Mouse (Mus musculus) naive thymus-derived CD4-positive, alpha-beta T cell, adult 2 months (primary cell): ENCODE data around the gene Arrdc3.
"Not testable (repeated sequence)": the region's sequence is repeated elsewhere in the genome, so short reads cannot be mapped to it uniquely, and the experiment has no call there.

Source experiments
- DNase-seq: peaks from one replicate; pipeline ENCODE4 v3.0.0-alpha.2; 2011; ENCODE audit warnings: low read depth

Arrdc3 gene

DNA sequence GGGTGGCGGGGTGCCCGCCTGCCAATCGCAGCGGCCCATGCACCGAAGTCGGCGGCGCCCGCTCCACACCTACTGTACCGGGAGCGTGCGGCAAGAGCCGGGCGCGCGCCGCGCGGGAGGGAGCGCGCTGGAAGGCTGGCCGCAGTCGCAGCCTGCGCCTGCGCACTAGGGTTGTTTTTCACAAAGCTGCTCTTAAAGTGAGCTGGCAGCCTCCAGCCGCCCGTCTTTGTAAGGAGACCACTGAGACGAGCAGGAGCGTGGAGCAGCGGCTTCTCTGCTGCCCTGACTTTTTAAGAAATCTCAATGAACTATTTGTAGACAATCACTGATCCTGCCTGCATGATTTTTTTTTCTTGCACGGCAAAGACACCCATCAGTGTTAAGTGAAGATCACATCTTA is at the start of gene Arrdc3:
Gene Arrdc3, plus strand, starts transcription at position 195 of the 400 bp plus-strand sequence.
- peak; percentile 99 for DNase-seq

DNA sequence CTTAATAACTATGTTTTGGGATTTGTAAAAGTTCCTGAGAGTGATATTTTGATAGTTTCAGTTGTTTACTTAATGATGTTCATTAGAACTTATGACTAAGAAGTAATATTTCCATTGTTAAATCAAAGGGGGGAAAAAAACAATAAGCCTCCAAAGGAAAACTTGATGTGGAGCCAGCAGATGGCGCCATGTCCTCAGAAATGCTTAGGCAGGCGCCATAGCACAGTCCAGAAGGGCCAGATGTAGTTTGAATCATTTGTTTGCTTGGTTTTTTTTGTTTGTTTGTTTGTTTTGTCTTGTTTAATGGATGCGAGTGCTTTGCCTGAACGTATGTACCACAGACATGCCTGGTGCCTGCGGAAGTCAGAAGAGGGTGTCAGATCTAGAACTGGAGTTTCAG is 21.0 kb upstream of the Arrdc3 start:
- peak; percentile 76 for DNase-seq

- no peak for DNase-seq
Observed at GRCm38 (mm10) chr13:80864195-80864594, 19.0 kb upstream of the Arrdc3 start.

- no peak for DNase-seq
Observed at GRCm38 (mm10) chr13:80875126-80875525, 8.1 kb upstream of the Arrdc3 start.

GRCm38 (mm10) chr13:80880756-80881155 is 2.4 kb upstream of the Arrdc3 start:
- DNase-seq, result no peak

DNA sequence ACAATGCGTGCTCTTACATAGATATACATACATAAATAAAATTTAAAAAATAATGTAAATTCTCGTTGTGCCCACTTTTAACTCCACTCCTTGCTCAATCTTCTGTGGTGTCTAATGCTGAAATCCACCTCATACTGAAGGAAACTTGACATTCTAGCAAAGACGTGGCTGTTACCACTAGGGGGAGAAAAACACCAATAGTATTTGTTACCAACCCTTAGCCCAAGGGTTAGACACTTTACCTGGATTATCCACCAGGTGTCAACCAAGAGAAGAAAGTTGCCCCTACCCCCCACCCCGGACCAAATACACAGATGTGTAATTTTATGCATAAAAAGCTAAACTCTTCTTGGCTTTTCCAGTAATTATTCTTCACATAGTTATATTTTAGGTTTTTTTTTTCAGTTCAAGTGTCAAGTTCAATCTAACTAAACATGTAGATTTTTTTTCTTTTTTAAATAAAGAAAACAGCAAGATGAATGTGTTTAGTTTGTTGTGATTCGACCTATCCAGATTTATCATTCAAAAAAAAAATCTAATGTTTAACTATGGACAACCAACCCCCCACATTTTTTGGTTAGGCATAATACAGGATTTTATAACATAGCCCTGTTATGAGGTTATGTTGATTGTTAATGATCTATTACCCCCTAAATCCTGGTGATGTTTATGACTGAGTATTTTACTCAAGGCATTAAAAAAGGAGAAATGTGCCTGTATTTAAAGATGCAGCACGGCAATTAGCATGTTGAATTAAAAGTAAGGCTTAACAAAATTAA is 1.3 kb upstream of the Arrdc3 start:
- DNase-seq, result peak; percentile 93

- DNase-seq, result peak; percentile 73
Observed at GRCm38 (mm10) chr13:80882716-80883135, 458 bp upstream of the Arrdc3 start.

- peak; percentile 72 for DNase-seq
Observed at GRCm38 (mm10) chr13:80883649-80884376, 629 bp downstream of the Arrdc3 start.

GRCm38 (mm10) chr13:80884377-80884983 is 1.3 kb downstream of the Arrdc3 start:
- DNase-seq, result peak; percentile 88

- DNase-seq, result peak; percentile 97
Observed at GRCm38 (mm10) chr13:80885103-80885833, 2.1 kb downstream of the Arrdc3 start.

DNA sequence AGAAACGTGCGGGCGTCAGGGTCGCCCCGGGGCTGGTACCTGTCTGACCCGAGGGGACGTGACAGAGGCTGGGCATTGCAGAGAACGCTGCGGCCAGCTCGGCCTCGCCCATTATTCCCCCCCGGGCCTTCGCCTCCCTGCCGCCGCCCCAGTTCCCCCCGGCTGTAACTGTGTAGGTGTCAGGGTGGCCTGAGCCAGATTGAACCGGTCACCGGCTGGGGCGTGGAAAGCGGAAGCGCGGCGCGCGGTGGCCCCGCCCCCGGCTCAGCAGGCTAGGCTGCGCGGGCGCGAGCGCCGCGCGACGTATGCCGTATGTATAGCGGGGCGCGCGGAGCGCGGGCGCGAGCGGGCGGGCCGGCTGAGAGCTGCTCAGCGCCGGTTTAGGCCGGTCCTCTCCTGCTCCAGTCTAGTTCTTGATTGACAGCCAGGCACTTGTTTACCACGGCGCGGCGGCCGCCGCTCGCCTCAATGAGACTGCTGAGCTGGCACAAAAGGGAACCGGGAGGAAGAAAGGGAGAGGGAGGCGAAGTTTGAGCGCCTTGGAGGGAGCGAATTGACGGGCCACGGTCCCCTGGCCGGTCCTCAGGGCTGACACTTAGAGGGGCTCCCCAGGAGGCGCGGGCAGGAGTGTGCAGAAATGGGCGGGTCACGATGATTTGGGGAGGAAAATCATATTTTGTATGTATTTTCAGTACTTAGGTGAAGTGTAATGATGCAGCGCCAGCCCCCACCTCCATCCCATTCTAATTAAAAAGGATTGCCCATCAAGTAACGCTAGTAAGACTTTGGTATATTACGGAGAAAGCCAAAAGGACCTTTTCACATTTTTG is 2.9 kb downstream of the Arrdc3 start:
- peak; percentile 98 for DNase-seq

DNA sequence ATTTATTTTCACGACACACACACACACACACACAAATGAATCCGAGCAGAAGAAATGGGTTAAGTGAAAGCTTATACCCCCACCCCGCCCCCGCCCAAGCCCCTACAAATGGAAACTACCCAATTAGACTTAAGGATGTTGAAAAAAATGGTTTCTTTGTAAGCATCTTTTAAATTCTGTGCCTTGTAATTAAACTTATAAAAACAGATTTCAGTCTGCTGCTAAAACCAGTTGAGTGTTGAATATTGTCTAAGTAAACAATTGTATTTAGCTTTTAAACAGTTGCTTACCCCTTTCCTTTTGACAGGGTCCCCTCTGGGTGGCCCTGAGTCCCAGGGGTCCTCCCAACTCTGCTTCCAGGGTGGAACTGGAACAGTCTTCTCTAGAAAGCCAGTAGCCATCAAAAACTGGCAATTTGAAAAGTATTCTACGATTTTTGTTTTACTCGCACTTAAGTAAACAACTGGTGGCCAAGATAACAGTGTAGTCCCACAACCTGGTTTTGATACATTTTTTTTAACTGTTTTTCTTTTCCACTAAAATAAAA is 3.6 kb downstream of the Arrdc3 start:
- DNase-seq, result no peak

GRCm38 (mm10) chr13:80887842-80888241 is 4.7 kb downstream of the Arrdc3 start:
- DNase-seq, result no peak

- not testable (repeated sequence) for DNase-seq
Observed at GRCm38 (mm10) chr13:80894928-80895327, 11.7 kb downstream of the Arrdc3 start.

DNA sequence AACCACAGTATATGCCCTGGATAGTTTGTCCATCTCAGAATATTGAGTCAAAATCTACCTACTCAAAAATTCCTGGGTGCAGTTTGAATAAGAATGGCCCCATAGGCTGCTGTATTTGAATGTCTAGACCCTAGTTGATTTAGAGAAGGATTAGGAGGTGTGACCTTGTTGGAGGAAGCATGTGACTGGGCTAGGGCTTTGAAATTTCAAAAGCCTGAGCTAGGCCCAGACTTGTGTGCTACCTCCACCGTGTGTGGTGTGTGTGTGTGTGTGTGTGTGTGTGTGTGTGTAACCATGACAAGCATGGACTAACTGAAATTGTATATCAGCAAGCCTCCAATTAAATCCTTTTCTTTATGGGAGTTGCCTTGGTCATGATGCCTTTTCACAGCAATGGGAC is 14.2 kb downstream of the Arrdc3 start:
- no peak for DNase-seq

DNA sequence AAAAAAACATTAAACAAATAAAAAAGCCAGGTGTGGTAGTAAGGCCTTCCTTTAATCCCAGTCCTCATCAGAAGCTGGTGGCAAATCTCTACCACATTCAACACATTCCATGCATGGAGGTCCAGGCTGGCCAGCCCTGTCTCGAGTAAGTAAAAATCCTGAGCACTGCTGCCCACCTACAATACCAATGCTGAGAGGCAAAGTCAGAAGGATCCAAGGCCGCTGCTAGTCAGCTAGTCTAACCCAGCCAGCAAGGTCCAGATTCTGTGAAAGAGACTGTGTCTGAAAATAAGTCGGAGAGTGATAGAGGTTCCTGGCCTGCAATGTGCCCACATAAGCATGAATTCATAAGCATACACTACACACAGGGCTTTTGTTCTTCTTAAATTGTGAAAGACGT is 14.9 kb downstream of the Arrdc3 start:
- DNase-seq, result no peak

DNA sequence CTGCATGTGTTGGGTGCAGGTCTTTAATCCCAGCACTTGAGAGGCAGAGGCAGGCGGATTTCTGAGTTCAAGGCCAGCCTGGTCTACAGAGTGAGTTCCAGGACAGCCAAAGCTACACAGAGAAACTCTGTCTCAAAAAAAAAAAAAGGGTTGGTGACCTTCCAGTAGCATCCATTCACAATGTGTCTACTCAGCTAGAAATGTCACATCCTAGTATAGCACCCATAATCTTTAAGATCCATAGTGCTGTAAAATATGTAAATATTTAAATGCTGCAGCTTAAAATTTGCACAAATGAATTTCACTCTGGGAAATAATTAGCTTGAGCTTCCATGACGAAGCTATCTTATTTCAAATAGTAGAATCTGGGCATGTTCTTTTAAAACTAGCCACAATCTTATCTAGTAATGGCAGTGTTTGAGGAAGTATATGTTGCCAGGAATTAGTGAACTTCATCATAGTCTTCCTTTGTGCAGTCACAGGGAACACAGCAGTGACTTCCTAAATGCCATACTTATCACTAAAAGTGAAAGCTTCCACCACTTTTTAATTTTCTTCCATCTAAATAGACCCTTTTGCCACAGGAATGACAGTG is 16.3 kb downstream of the Arrdc3 start:
- DNase-seq, result no peak

GRCm38 (mm10) chr13:80901432-80901831 is 18.2 kb downstream of the Arrdc3 start:
- no peak for DNase-seq

- DNase-seq, result no peak
Observed at GRCm38 (mm10) chr13:80902796-80903195, 19.6 kb downstream of the Arrdc3 start.

DNA sequence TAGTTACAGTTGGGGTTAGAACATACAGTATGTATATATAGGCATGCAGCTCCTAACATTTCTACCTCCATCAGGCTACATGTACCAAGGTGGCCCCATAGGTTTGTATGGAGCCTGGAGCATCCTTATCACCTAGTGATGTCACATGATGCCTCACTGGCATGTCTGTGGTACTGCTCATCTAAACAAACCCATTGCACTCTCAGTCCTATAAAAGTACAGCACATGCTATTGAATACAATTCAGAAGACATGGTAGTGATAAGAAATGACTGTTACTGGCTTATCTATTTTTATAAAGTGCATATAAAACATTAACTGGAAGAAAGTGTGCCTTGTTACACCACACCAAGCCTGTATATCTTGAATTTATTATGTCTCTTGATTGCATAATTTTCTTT is 30.2 kb downstream of the Arrdc3 start:
- DNase-seq, result no peak

DNA sequence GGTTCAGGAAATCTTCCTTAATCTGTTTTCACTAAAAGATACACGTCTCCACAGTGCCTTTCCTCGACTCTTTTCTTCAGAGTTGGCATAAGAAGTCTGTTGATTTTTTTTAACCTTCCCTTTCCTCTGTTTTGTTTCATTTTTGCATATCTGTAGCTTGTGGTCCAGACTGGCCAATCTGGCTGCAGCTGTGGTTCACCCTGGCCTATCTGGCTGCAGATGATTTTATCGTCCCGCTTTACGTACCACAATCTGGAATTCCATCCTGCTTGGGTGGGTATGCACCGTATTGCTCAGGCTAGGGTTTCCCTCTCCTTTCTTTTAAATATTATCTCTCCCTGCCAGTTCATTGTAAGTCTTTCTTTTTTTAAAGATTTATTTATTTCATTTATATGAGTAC is 37.8 kb downstream of the Arrdc3 start:
- no peak for DNase-seq
